Mouse (Mus musculus): ENCODE measurements around the gene Bspry. TPM values are rescaled to one million over a fixed set of nuclear protein-coding genes. Genes with fewer than 3 reads are reported as not detected.
A peak's percentile ranks its signal among the peaks of the same experiment; 100 is the strongest.

The Bspry gene
- total and polyA plus RNA-seq, 2 experiments from 2014 or later: 0.84 to 1.5 TPM

DNA sequence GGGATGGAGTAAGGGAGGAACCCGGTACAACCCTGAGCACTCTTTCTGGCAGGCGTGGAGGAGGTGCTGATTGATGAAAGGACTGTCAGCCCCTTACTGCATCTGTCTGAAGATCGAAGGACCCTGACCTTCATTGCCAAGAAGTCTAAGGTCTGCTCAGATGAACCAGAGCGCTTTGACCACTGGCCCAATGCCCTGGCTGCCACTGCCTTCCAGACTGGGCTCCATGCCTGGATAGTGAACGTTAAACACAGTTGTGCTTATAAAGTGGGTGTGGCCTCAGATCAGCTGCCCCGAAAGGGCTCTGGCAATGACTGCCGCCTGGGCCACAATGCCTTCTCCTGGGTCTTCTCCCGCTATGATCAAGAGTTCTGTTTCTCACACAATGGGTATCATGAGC, 16.1 kb downstream of the Bspry start:
- H3K4me2 ChIP-seq (ENCODE audit: low read depth, low read length, poor library complexity, severe bottlenecking): no peak overlapping the region
- no peak overlapping the region for H3K9ac ChIP-seq (replicated peaks; ENCODE audit: low read length, poor library complexity, severe bottlenecking)
- ATAC-seq (ENCODE audit: low FRiP score): no peak
- no peaks in the 10 kb centered on the region for H3K9me3 ChIP-seq (ENCODE audit: low read length)
- H3K27ac ChIP-seq (ENCODE audit: low read depth, low read length): no peak overlapping the region
- H3K36me3 ChIP-seq (ENCODE audit: insufficient read depth, low read length): peaks cover 17% of the 10 kb centered on the region
- DNase-seq (ENCODE audit: low spot score): no peak
- WGBS: 77% methylated on average over 8 of the region's 8 CpGs
- H3K4me3 ChIP-seq (ENCODE audit: low read depth, low read length): no peak overlapping the region
- H3K4me1 ChIP-seq (ENCODE audit: insufficient read depth, low read length): 0 out of 2 replicates have a peak, but pooled peaks cover under 1% of the 10 kb centered on the region
- no peaks in the 10 kb centered on the region for H3K27me3 ChIP-seq (ENCODE audit: insufficient read depth, low read length)
- TF ChIP-seq CTCF (IDR thresholded peaks at IDR 0.05): no peak

DNA sequence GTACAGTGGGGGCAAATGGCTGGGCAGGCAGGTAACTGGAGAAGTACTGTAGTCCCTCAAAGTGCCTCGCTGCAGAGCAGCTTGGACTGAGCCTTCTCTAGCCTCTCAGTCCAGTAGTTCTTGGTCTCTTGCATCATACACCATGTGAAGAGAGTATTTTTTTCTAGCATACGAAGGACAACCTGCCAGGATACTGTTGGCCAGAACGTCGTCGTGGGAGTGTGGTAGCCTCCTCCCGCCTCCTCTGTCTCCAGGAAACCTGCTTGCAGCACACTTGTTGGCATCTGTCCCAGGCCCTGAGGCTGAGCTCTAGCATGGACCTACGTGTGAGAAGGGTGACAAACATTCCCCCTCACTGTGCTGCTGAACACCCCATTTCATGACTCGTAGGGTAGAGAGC, 17.0 kb downstream of the Bspry start:
- H3K9me3 ChIP-seq (ENCODE audit: low read length): no peaks in the 10 kb centered on the region
- DNase-seq (ENCODE audit: low spot score): peak; percentile 67
- H3K4me1 ChIP-seq (ENCODE audit: insufficient read depth, low read length): peaks cover 6% of the 10 kb centered on the region; the same call in 1 of the 2 replicates
- no peak for TF ChIP-seq CTCF (IDR thresholded peaks at IDR 0.05)
- no peak for ATAC-seq (ENCODE audit: low FRiP score)
- WGBS: 52% methylated on average over 8 of the region's 8 CpGs
- no peak overlapping the region for H3K9ac ChIP-seq (replicated peaks; ENCODE audit: low read length, poor library complexity, severe bottlenecking)
- no peak overlapping the region for H3K4me2 ChIP-seq (ENCODE audit: low read depth, low read length, poor library complexity, severe bottlenecking)
- no peaks in the 10 kb centered on the region for H3K27me3 ChIP-seq (ENCODE audit: insufficient read depth, low read length)
- H3K27ac ChIP-seq (ENCODE audit: low read depth, low read length): no peak overlapping the region
- H3K36me3 ChIP-seq (ENCODE audit: insufficient read depth, low read length): peaks cover 17% of the 10 kb centered on the region
- H3K4me3 ChIP-seq (ENCODE audit: low read depth, low read length): no peak overlapping the region

GRCm38 (mm10) chr4:62500799-62501198, 20.9 kb downstream of the Bspry start:
- no peak for TF ChIP-seq CTCF (IDR thresholded peaks at IDR 0.05)
- ATAC-seq (ENCODE audit: low FRiP score): no peak
- Histone ChIP-seq H3K9ac (replicated peaks; ENCODE audit: low read length, poor library complexity, severe bottlenecking) (no peak overlapping the region), H3K4me2 (ENCODE audit: low read depth, low read length, poor library complexity, severe bottlenecking) (no peak overlapping the region), H3K9me3 (ENCODE audit: low read length) (no peaks in the 10 kb centered on the region), H3K4me3 (ENCODE audit: low read depth, low read length) (no peak overlapping the region), H3K4me1 (ENCODE audit: insufficient read depth, low read length) (peaks cover 6% of the 10 kb centered on the region; the same call in 1 of the 2 replicates), H3K36me3 (ENCODE audit: insufficient read depth, low read length) (peaks cover 17% of the 10 kb centered on the region), H3K27me3 (ENCODE audit: insufficient read depth, low read length) (no peaks in the 10 kb centered on the region), H3K27ac (ENCODE audit: low read depth, low read length) (no peak overlapping the region)
- whole genome bisulfite sequencing: 88% methylated on average over 4 of the region's 4 CpGs
- no peak for DNase-seq (ENCODE audit: low spot score)

GRCm38 (mm10) chr4:62501534-62501933, 21.7 kb downstream of the Bspry start:
- H3K9me3 ChIP-seq (ENCODE audit: low read length): no peaks in the 10 kb centered on the region
- WGBS: under 1% methylated on average over 7 of the region's 7 CpGs
- no peak for TF ChIP-seq CTCF (IDR thresholded peaks at IDR 0.05)
- H3K4me1 ChIP-seq (ENCODE audit: insufficient read depth, low read length): peaks cover 6% of the 10 kb centered on the region; the same call in 1 of the 2 replicates
- no peak for DNase-seq (ENCODE audit: low spot score)
- peak; percentile 8; the same call in 1 of the 2 replicates for ATAC-seq (ENCODE audit: low FRiP score)
- peak overlapping the region; percentile 62 for H3K27ac ChIP-seq (ENCODE audit: low read depth, low read length)
- H3K36me3 ChIP-seq (ENCODE audit: insufficient read depth, low read length): peaks cover 17% of the 10 kb centered on the region
- peak overlapping the region; percentile 68 for H3K4me3 ChIP-seq (ENCODE audit: low read depth, low read length)
- H3K27me3 ChIP-seq (ENCODE audit: insufficient read depth, low read length): no peaks in the 10 kb centered on the region
- H3K9ac ChIP-seq (replicated peaks; ENCODE audit: low read length, poor library complexity, severe bottlenecking): peak overlapping the region; percentile 60
- peak overlapping the region; percentile 55 for H3K4me2 ChIP-seq (ENCODE audit: low read depth, low read length, poor library complexity, severe bottlenecking)

GRCm38 (mm10) chr4:62501964-62502732, 22.3 kb downstream of the Bspry start:
- Histone ChIP-seq H3K4me1 (ENCODE audit: insufficient read depth, low read length) (peaks cover 6% of the 10 kb centered on the region; the same call in 1 of the 2 replicates), H3K4me3 (ENCODE audit: low read depth, low read length) (peak overlapping the region; percentile 68), H3K9ac (replicated peaks; ENCODE audit: low read length, poor library complexity, severe bottlenecking) (peak overlapping the region; percentile 60), H3K4me2 (ENCODE audit: low read depth, low read length, poor library complexity, severe bottlenecking) (peak overlapping the region; percentile 55), H3K9me3 (ENCODE audit: low read length) (no peaks in the 10 kb centered on the region), H3K36me3 (ENCODE audit: insufficient read depth, low read length) (peaks cover 17% of the 10 kb centered on the region), H3K27me3 (ENCODE audit: insufficient read depth, low read length) (no peaks in the 10 kb centered on the region), H3K27ac (ENCODE audit: low read depth, low read length) (peak overlapping the region; percentile 62)
- DNase-seq (ENCODE audit: low spot score) (peak; percentile 94), ATAC-seq (ENCODE audit: low FRiP score) (peak; percentile 95)
- TF ChIP-seq CTCF (IDR thresholded peaks at IDR 0.05): peak; percentile 15; the same call in 1 of the 2 replicates
- 1% methylated on average over 38 of the region's 38 CpGs for WGBS

DNA sequence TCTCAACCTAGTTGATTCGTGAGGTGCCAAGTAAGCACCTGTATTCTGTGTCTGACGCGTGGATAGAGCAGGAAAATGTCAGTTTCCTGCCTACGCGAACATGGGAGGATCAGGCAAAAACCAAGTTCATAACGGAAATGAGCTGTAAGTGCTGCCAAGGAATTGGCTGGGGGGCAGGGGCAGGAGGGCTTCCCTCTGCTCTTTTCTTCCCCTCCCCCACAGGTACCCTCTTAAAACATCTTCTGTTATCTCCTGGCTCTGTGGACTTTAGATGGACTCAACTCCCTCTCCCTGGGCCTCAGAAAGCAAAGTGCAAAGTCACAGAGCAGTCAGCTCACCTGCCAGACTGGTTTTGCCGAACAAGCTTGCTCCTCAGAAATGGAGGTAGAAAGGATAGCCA, 23.1 kb downstream of the Bspry start:
- peaks cover 11% of the 10 kb centered on the region for H3K36me3 ChIP-seq (ENCODE audit: insufficient read depth, low read length)
- DNase-seq (ENCODE audit: low spot score) (no peak), ATAC-seq (ENCODE audit: low FRiP score) (no peak)
- H3K9me3 ChIP-seq (ENCODE audit: low read length): no peaks in the 10 kb centered on the region
- H3K9ac ChIP-seq (replicated peaks; ENCODE audit: low read length, poor library complexity, severe bottlenecking): no peak overlapping the region
- H3K4me1 ChIP-seq (ENCODE audit: insufficient read depth, low read length): peaks cover 6% of the 10 kb centered on the region; the same call in 1 of the 2 replicates
- H3K4me3 ChIP-seq (ENCODE audit: low read depth, low read length): no peak overlapping the region
- no peak for TF ChIP-seq CTCF (IDR thresholded peaks at IDR 0.05)
- 77% methylated on average over 7 of the region's 7 CpGs for WGBS
- no peaks in the 10 kb centered on the region for H3K27me3 ChIP-seq (ENCODE audit: insufficient read depth, low read length)
- no peak overlapping the region for H3K4me2 ChIP-seq (ENCODE audit: low read depth, low read length, poor library complexity, severe bottlenecking)
- no peak overlapping the region for H3K27ac ChIP-seq (ENCODE audit: low read depth, low read length)

Measured in midbrain, postnatal 0 days (tissue).